Mouse (Mus musculus) liver, embryonic 12.5 days (tissue): ENCODE data around the gene Apba2. TPM values are rescaled to one million over a fixed set of nuclear protein-coding genes. Genes with fewer than 3 reads are reported as not detected.

ENCODE experiments used
- ATAC-seq: fragments of 200-750 bp; cut with Nextera tagmentation; 2 replicates; pipeline ENCODE4 v1.8.0; 2017; ENCODE audit warnings: moderate number of reproducible peaks, mild to moderate bottlenecking, moderate library complexity
- H3K27ac ChIP-seq: fragments of 300-500 bp; sonication (generic); 2 replicates; pipeline ENCODE4 v1.5.1; 2016; ENCODE audit warnings: mild to moderate bottlenecking
- H3K27me3 ChIP-seq: fragments of 300-500 bp; sonication (generic); replicated peaks from 2 replicates; pipeline ENCODE4 v1.6.1; 2016; ENCODE audit warnings: mild to moderate bottlenecking, moderate library complexity
- H3K36me3 ChIP-seq: fragments of 300-500 bp; sonication (generic); 2 replicates; pipeline ENCODE4 v1.6.1; 2016; ENCODE audit warnings: mild to moderate bottlenecking, moderate library complexity
- H3K4me1 ChIP-seq: fragments of 300-500 bp; sonication (generic); 2 replicates; pipeline ENCODE4 v1.6.1; 2016
- H3K4me2 ChIP-seq: fragments of 300-500 bp; sonication (generic); 2 replicates; pipeline ENCODE4 v1.6.1; 2016; ENCODE audit warnings: mild to moderate bottlenecking, moderate library complexity
- H3K4me3 ChIP-seq: fragments of 300-500 bp; sonication (generic); 2 replicates; pipeline ENCODE4 v1.5.1; 2016; ENCODE audit warnings: mild to moderate bottlenecking, moderate library complexity
- H3K9ac ChIP-seq: fragments of 300-500 bp; sonication (generic); 2 replicates; pipeline ENCODE4 v1.6.1; 2016; ENCODE audit warnings: mild to moderate bottlenecking, moderate library complexity
- H3K9me3 ChIP-seq: fragments of 300-500 bp; sonication (generic); replicated peaks from 2 replicates; pipeline ENCODE4 v1.6.1; 2016; ENCODE audit warnings: mild to moderate bottlenecking, moderate library complexity
- WGBS: fragments of 180-500 bp; shearing (Covaris S2); methylation state at CpG from one replicate; pipeline ENCODE4 v1.1.7; 2016; ENCODE audit not compliant: insufficient replicate concordance; 5-methylcytosine and 5-hydroxymethylcytosine counted together
- polyA plus RNA-seq: library from polyadenylated mRNA; unstranded; fragments of >200 nt; fragmentation: Nextera tagmentation; extraction: Ambion mirVana; gene quantifications from 2 replicates; pipeline ENCODE4 v1.2.1, GENCODE M21; 2016

Gene Apba2
- polyA plus RNA-seq, 1 experiment from 2014 or later, result 0.18 TPM

- Histone ChIP-seq H3K27me3 (no peaks in the 10 kb centered on the region), H3K36me3 (no peaks in the 10 kb centered on the region), H3K4me1 (no peaks in the 10 kb centered on the region), H3K9ac (no peak overlapping the region), H3K27ac (no peak overlapping the region), H3K4me2 (no peak overlapping the region), H3K4me3 (no peak overlapping the region), H3K9me3 (0 out of 2 replicates have a peak, but pooled peaks cover 7% of the 10 kb centered on the region)
- 64% methylated on average over 5 of the region's 5 CpGs for whole genome bisulfite sequencing
- ATAC-seq, result no peak
Measured at GRCm38 (mm10) chr7:64665716-64666298, 164.3 kb downstream of the Apba2 start.

- Histone ChIP-seq H3K9ac (no peak overlapping the region), H3K27ac (no peak overlapping the region)
Measured at GRCm38 (mm10) chr7:64667959-64668358, 166.5 kb downstream of the Apba2 start.

GRCm38 (mm10) chr7:64679771-64680479, 178.4 kb downstream of the Apba2 start:
- no peaks in the 10 kb centered on the region for H3K4me1 ChIP-seq
- H3K4me2 ChIP-seq, result no peak overlapping the region
- H3K27ac ChIP-seq, result no peak overlapping the region
- WGBS, result 72% methylated on average over 10 of the region's 10 CpGs
- peaks cover 8% of the 10 kb centered on the region; the same call in 1 of the 2 replicates for H3K9me3 ChIP-seq
- no peak overlapping the region for H3K4me3 ChIP-seq
- ATAC-seq, result no peak
- no peaks in the 10 kb centered on the region for H3K36me3 ChIP-seq
- no peaks in the 10 kb centered on the region for H3K27me3 ChIP-seq
- no peak overlapping the region for H3K9ac ChIP-seq

More at GRCm38 (mm10) chr7:64667959-64668358, 166.5 kb downstream of the Apba2 start:
- no peaks in the 10 kb centered on the region for H3K4me1 ChIP-seq
- H3K27me3 ChIP-seq, result no peaks in the 10 kb centered on the region
- no peaks in the 10 kb centered on the region for H3K36me3 ChIP-seq
- WGBS, result 65% methylated on average over 4 of the region's 4 CpGs
- H3K9me3 ChIP-seq, result peaks cover 11% of the 10 kb centered on the region; the same call in 1 of the 2 replicates
- H3K4me3 ChIP-seq, result no peak overlapping the region
- no peak overlapping the region for H3K4me2 ChIP-seq
- no peak for ATAC-seq

- H3K9me3 ChIP-seq, result peaks cover 4% of the 10 kb centered on the region; the same call in 1 of the 2 replicates
- H3K4me1 ChIP-seq, result no peaks in the 10 kb centered on the region
- no peaks in the 10 kb centered on the region for H3K36me3 ChIP-seq
- no peaks in the 10 kb centered on the region for H3K27me3 ChIP-seq
- no peak overlapping the region for H3K4me2 ChIP-seq
- no peak overlapping the region for H3K27ac ChIP-seq
- H3K9ac ChIP-seq, result no peak overlapping the region
- no peak for ATAC-seq
- H3K4me3 ChIP-seq, result no peak overlapping the region
- WGBS, result 57% methylated on average over 4 of the region's 4 CpGs
Measured at GRCm38 (mm10) chr7:64684893-64685292, 183.4 kb downstream of the Apba2 start.

- H3K4me3 ChIP-seq, result no peak overlapping the region
- WGBS, result 71% methylated on average over 14 of the region's 14 CpGs
- ATAC-seq, result no peak
- no peaks in the 10 kb centered on the region for H3K4me1 ChIP-seq
- H3K27ac ChIP-seq, result no peak overlapping the region
- no peaks in the 10 kb centered on the region for H3K27me3 ChIP-seq
- no peaks in the 10 kb centered on the region for H3K36me3 ChIP-seq
- no peak overlapping the region for H3K9ac ChIP-seq
- no peaks in the 10 kb centered on the region for H3K9me3 ChIP-seq
- no peak overlapping the region for H3K4me2 ChIP-seq
Measured at GRCm38 (mm10) chr7:64688115-64688817, 186.8 kb downstream of the Apba2 start.

GRCm38 (mm10) chr7:64691831-64692230, 190.3 kb downstream of the Apba2 start:
- WGBS, result 71% methylated on average over 2 of the region's 2 CpGs
- Histone ChIP-seq H3K27ac (no peak overlapping the region), H3K4me3 (no peak overlapping the region), H3K9me3 (no peaks in the 10 kb centered on the region), H3K27me3 (no peaks in the 10 kb centered on the region), H3K4me1 (no peaks in the 10 kb centered on the region), H3K9ac (no peak overlapping the region), H3K36me3 (no peaks in the 10 kb centered on the region), H3K4me2 (no peak overlapping the region)
- ATAC-seq, result no peak

- no peaks in the 10 kb centered on the region for H3K4me1 ChIP-seq
- H3K27ac ChIP-seq, result no peak overlapping the region
- WGBS, result 59% methylated on average over 6 of the region's 6 CpGs
- 0 out of 2 replicates have a peak, but pooled peaks cover 4% of the 10 kb centered on the region for H3K9me3 ChIP-seq
- ATAC-seq, result no peak
- no peaks in the 10 kb centered on the region for H3K36me3 ChIP-seq
- no peak overlapping the region for H3K9ac ChIP-seq
- no peaks in the 10 kb centered on the region for H3K27me3 ChIP-seq
- no peak overlapping the region for H3K4me2 ChIP-seq
- no peak overlapping the region for H3K4me3 ChIP-seq
Measured at GRCm38 (mm10) chr7:64694937-64695336, 193.4 kb downstream of the Apba2 start.

- no peak overlapping the region for H3K4me3 ChIP-seq
- no peaks in the 10 kb centered on the region for H3K36me3 ChIP-seq
- no peak overlapping the region for H3K9ac ChIP-seq
- H3K9me3 ChIP-seq, result peaks cover 4% of the 10 kb centered on the region; the same call in 1 of the 2 replicates
- no peak for ATAC-seq
- H3K4me2 ChIP-seq, result no peak overlapping the region
- no peak overlapping the region for H3K27ac ChIP-seq
- H3K4me1 ChIP-seq, result no peaks in the 10 kb centered on the region
- no peaks in the 10 kb centered on the region for H3K27me3 ChIP-seq
- 59% methylated on average over 14 of the region's 14 CpGs for WGBS
Measured at GRCm38 (mm10) chr7:64696521-64697281, 195.2 kb downstream of the Apba2 start.

- no peaks in the 10 kb centered on the region for H3K27me3 ChIP-seq
- no peak overlapping the region for H3K4me3 ChIP-seq
- WGBS, result 71% methylated on average over 6 of the region's 6 CpGs
- no peak for ATAC-seq
- H3K27ac ChIP-seq, result no peak overlapping the region
- H3K9ac ChIP-seq, result no peak overlapping the region
- H3K36me3 ChIP-seq, result no peaks in the 10 kb centered on the region
- no peaks in the 10 kb centered on the region for H3K4me1 ChIP-seq
- H3K4me2 ChIP-seq, result no peak overlapping the region
- H3K9me3 ChIP-seq, result peaks cover 9% of the 10 kb centered on the region
Measured at GRCm38 (mm10) chr7:64697791-64698337, 196.4 kb downstream of the Apba2 start.

GRCm38 (mm10) chr7:64704060-64704595, 202.6 kb downstream of the Apba2 start:
- H3K4me1 ChIP-seq, result no peaks in the 10 kb centered on the region
- H3K9me3 ChIP-seq, result peaks cover 10% of the 10 kb centered on the region
- no peaks in the 10 kb centered on the region for H3K36me3 ChIP-seq
- H3K4me2 ChIP-seq, result no peak overlapping the region
- H3K27ac ChIP-seq, result no peak overlapping the region
- WGBS, result 49% methylated on average over 5 of the region's 5 CpGs
- no peak for ATAC-seq
- H3K27me3 ChIP-seq, result no peaks in the 10 kb centered on the region
- no peak overlapping the region for H3K4me3 ChIP-seq
- no peak overlapping the region for H3K9ac ChIP-seq

GRCm38 (mm10) chr7:64708176-64708575, 206.7 kb downstream of the Apba2 start:
- Histone ChIP-seq H3K9me3 (0 out of 2 replicates have a peak, but pooled peaks cover 1% of the 10 kb centered on the region), H3K27ac (no peak overlapping the region), H3K4me3 (no peak overlapping the region), H3K36me3 (no peaks in the 10 kb centered on the region), H3K4me2 (no peak overlapping the region), H3K27me3 (no peaks in the 10 kb centered on the region), H3K9ac (no peak overlapping the region), H3K4me1 (no peaks in the 10 kb centered on the region)
- ATAC-seq, result no peak
- 59% methylated on average over 4 of the region's 4 CpGs for WGBS
